Mouse (Mus musculus) CH12.LX (cell line): ENCODE data around the gene Lmtk2. TPM values are rescaled to one million over a fixed set of nuclear protein-coding genes. Genes with fewer than 3 reads are reported as not detected.

ENCODE experiments used
- DNase-seq: peaks from one replicate; pipeline ENCODE4 v3.0.0-alpha.2; 2013; ENCODE audit errors: extremely low read depth
- H3K27ac ChIP-seq: 2 replicates; pipeline ENCODE4 v1.5.1; 2012; ENCODE audit warnings: low read depth, mild to moderate bottlenecking, control low read depth, moderate library complexity; ENCODE audit not compliant: insufficient read depth
- H3K27me3 ChIP-seq: replicated peaks from 2 replicates; pipeline ENCODE3; 2012; ENCODE audit warnings: inconsistent platforms
- H3K36me3 ChIP-seq, 2 experiments: replicated peaks in 1 of 2; 2 replicates each; pipeline versions ENCODE3 to v1.6.1; 2012; ENCODE audit warnings: inconsistent platforms in 1 of 2, low read length in 1 of 2, mild to moderate bottlenecking in 1 of 2, mixed read lengths in 1 of 2, moderate library complexity in 1 of 2; ENCODE audit not compliant: control insufficient read depth in 1 of 2, insufficient read depth in 1 of 2
- H3K4me1 ChIP-seq, 2 experiments: 2 replicates each; pipeline ENCODE4 v1.6.1; 2012; ENCODE audit warnings: inconsistent platforms in 1 of 2, moderate library complexity in 1 of 2; ENCODE audit not compliant: insufficient read depth in 2 of 2, control insufficient read depth in 1 of 2
- H3K4me2 ChIP-seq: 2 replicates; pipeline ENCODE4 v1.6.1; 2012; ENCODE audit warnings: low read depth, mild to moderate bottlenecking, control low read depth; ENCODE audit not compliant: poor library complexity, insufficient read depth, severe bottlenecking
- H3K4me3 ChIP-seq, 3 experiments: fragments of 150-350 bp in 1 of 3; sonication (generic) in 1 of 3; replicated peaks in 1 of 3; 2 replicates each; pipeline versions ENCODE3 to v1.5.1; 2011 to 2012; ENCODE audit warnings: low read depth in 2 of 3, low read length in 2 of 3, mild to moderate bottlenecking in 2 of 3, moderate library complexity in 2 of 3, control low read depth in 1 of 3, improper control_type of control experiment in 1 of 3, inconsistent platforms in 1 of 3, mixed read lengths in 1 of 3; ENCODE audit not compliant: poor library complexity in 1 of 3
- H3K79me2 ChIP-seq: replicated peaks from 2 replicates; pipeline ENCODE4 v1.6.1; 2012; ENCODE audit warnings: mild to moderate bottlenecking, moderate library complexity; ENCODE audit not compliant: control insufficient read depth, poor library complexity, insufficient read depth, severe bottlenecking; ENCODE audit errors: extremely low read depth
- H3K9ac ChIP-seq: 2 replicates; pipeline ENCODE4 v1.6.1; 2012; ENCODE audit warnings: low read depth, mild to moderate bottlenecking, control low read depth, moderate library complexity; ENCODE audit not compliant: insufficient read depth
- H3K9me3 ChIP-seq: replicated peaks from 2 replicates; pipeline ENCODE3; 2012; ENCODE audit warnings: low read length, inconsistent platforms, mixed read lengths
- CHD2 ChIP-seq: IDR thresholded peaks from 2 replicates; pipeline ENCODE4 v1.6.1; 2011; ENCODE audit warnings: low read length, improper control_type of control experiment
- EP300 ChIP-seq: IDR thresholded peaks from 2 replicates; pipeline ENCODE4 v1.6.1; 2011; ENCODE audit warnings: low read length, improper control_type of control experiment
- ETS1 ChIP-seq: conservative IDR thresholded peaks from 2 replicates; pipeline ENCODE4 v1.6.1; 2012; ENCODE audit warnings: low read depth, mild to moderate bottlenecking, inconsistent platforms, low read length, improper control_type of control experiment, moderate library complexity
- GABPA ChIP-seq: IDR thresholded peaks from 2 replicates; pipeline ENCODE4 v1.6.1; 2012; ENCODE audit warnings: low read depth, low read length, improper control_type of control experiment, inconsistent platforms; ENCODE audit not compliant: insufficient replicate concordance
- HCFC1 ChIP-seq: IDR thresholded peaks from 2 replicates; pipeline ENCODE4 v1.6.1; 2012; ENCODE audit warnings: low read depth, mild to moderate bottlenecking, inconsistent platforms, low read length, improper control_type of control experiment
- IRF4 ChIP-seq: IDR thresholded peaks from 2 replicates; pipeline ENCODE4 v1.6.1; 2014; ENCODE audit warnings: low read depth, mild to moderate bottlenecking, inconsistent platforms, low read length, improper control_type of control experiment
- JUND ChIP-seq: conservative IDR thresholded peaks from 2 replicates; pipeline ENCODE4 v1.6.1; 2011; ENCODE audit warnings: low read depth, low read length, improper control_type of control experiment
- KAT2A ChIP-seq: IDR thresholded peaks from 2 replicates; pipeline ENCODE4 v1.6.1; 2012; ENCODE audit warnings: low read length, improper control_type of control experiment, inconsistent platforms; ENCODE audit not compliant: insufficient replicate concordance
- MAFK ChIP-seq: IDR thresholded peaks from 2 replicates; pipeline ENCODE4 v1.6.1; 2011; ENCODE audit warnings: low read length, improper control_type of control experiment; ENCODE audit not compliant: insufficient replicate concordance
- MEF2A ChIP-seq: IDR thresholded peaks from 2 replicates; pipeline ENCODE4 v1.6.1; 2014; ENCODE audit warnings: low read depth, mild to moderate bottlenecking, inconsistent platforms, low read length, improper control_type of control experiment, borderline replicate concordance
- MXI1 ChIP-seq: IDR thresholded peaks from 2 replicates; pipeline ENCODE4 v1.6.1; 2011; ENCODE audit warnings: mild to moderate bottlenecking, low read depth, low read length, improper control_type of control experiment
- MYC ChIP-seq: IDR thresholded peaks from 2 replicates; pipeline ENCODE4 v1.6.1; 2011; ENCODE audit warnings: low read depth, mild to moderate bottlenecking, improper control_type of control experiment, low read length
- NELFE ChIP-seq: IDR thresholded peaks from 2 replicates; pipeline ENCODE4 v1.6.1; 2011; ENCODE audit warnings: low read depth, low read length, improper control_type of control experiment
- POLR2A ChIP-seq: IDR thresholded peaks from 2 replicates; pipeline ENCODE4 v1.6.1; 2011; ENCODE audit warnings: low read depth, mild to moderate bottlenecking, improper control_type of control experiment, low read length
- RAD21 ChIP-seq: IDR thresholded peaks from 2 replicates; pipeline ENCODE4 v1.6.1; 2011; ENCODE audit warnings: low read depth, mild to moderate bottlenecking, low read length, improper control_type of control experiment, moderate library complexity
- SIN3A ChIP-seq: IDR thresholded peaks from 2 replicates; pipeline ENCODE4 v1.6.1; 2012; ENCODE audit warnings: low read length, improper control_type of control experiment, inconsistent platforms
- TBP ChIP-seq: conservative IDR thresholded peaks from 2 replicates; pipeline ENCODE4 v1.6.1; 2011; ENCODE audit warnings: low read depth, low read length, improper control_type of control experiment
- TCF12 ChIP-seq: IDR thresholded peaks from 2 replicates; pipeline ENCODE4 v1.6.1; 2014; ENCODE audit warnings: low read depth, mild to moderate bottlenecking, inconsistent platforms, low read length, improper control_type of control experiment
- ZC3H11A ChIP-seq: IDR thresholded peaks from 2 replicates; pipeline ENCODE4 v1.6.1; 2012; ENCODE audit warnings: low read depth, mild to moderate bottlenecking, inconsistent platforms, low read length, improper control_type of control experiment
- ZKSCAN1 ChIP-seq: IDR thresholded peaks from 2 replicates; pipeline ENCODE4 v1.6.1; 2012; ENCODE audit warnings: low read depth, inconsistent platforms, low read length, improper control_type of control experiment, borderline replicate concordance
- ZNF384 ChIP-seq: IDR thresholded peaks from 2 replicates; pipeline ENCODE4 v1.6.1; 2012; ENCODE audit warnings: low read depth, low read length, improper control_type of control experiment, inconsistent platforms
- dilution Hi-C: fragments of 300-500 bp; cut with MboI; formaldehyde crosslinking; loops from 2 replicates; pipeline ENCODE4 v1.14.3; 2020; ENCODE audit warnings: low sequenced_read_pairs; ENCODE audit not compliant: extremely low pct_unique_long_range_greater_than_20kb, extremely low pct_ligation_motif_present
- in situ Hi-C: fragments of 300-500 bp; cut with MboI; formaldehyde crosslinking; loops from 3 replicates; pipeline ENCODE4 v1.14.3; 2019; ENCODE audit warnings: low sequenced_read_pairs, low pct_ligation_motif_present, low pct_unique_long_range_greater_than_20kb, mixed read lengths
- polyA plus RNA-seq: library from polyadenylated mRNA; unstranded; fragments of >175 nt; gene quantifications from 2 replicates; pipeline ENCODE4 v1.2.1, GENCODE M21; 2012; ENCODE audit warnings: low read depth; ENCODE audit not compliant: insufficient read length
- total RNA-seq, 2 experiments: library from RNA; depleted of rRNA; stranded (reverse); fragments of 300-350 nt in 1 of 2; fragments of >200 nt in 1 of 2; gene quantifications; 2 replicates each; pipeline ENCODE4 v1.2.3; 2012 to 2014

Gene Lmtk2
- total and polyA plus RNA-seq, 3 experiments, result 5.1 to 10.1 (median 5.7) TPM

DNA sequence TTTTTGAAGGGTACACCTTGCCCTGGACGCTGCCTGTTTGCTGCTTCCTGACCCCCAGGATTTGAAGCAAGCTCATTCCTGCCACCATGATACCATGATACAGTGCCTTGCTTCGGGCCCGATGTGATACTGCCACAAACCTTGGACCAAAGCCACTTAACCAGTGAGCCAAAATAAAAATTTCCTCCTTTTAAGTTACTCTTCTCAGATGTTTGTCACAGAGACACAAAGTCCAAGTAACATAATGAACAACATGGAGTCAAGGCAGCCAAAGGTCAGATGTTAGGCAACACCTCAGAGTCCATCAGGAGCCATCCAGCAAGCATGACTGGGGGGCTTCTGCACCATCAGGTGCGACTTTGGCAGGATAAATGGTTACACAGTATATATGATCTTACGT lies 132.3 kb downstream of the Lmtk2 start:
- TF ChIP-seq ZNF384 (no peak), KAT2A (no peak), POLR2A (no peak), RAD21 (no peak), TCF12 (no peak), HCFC1 (no peak), ZKSCAN1 (no peak), GABPA (no peak), NELFE (no peak), JUND (no peak), SIN3A (no peak), MYC (no peak), TBP (no peak)
- Histone ChIP-seq H3K79me2 (no peaks in the 10 kb centered on the region), H3K36me3 (no peaks in the 10 kb centered on the region), H3K4me2 (no peak overlapping the region), H3K9ac (no peak overlapping the region), H3K27me3 (no peaks in the 10 kb centered on the region), H3K27ac (no peak overlapping the region), H3K9me3 (peaks cover 8% of the 10 kb centered on the region), H3K4me1 (no peaks in the 10 kb centered on the region; a peak in 1 of 4 replicates), H3K4me3 (no peak overlapping the region)
- dilution Hi-C loops (no loop called here), in situ Hi-C loops (no loop called here)
- DNase-seq, result no peak

GRCm38 (mm10) chr5:144234222-144234621 lies 134.0 kb downstream of the Lmtk2 start:
- in situ Hi-C loops (no loop called here), dilution Hi-C loops (no loop called here)
- H3K79me2 ChIP-seq, result no peaks in the 10 kb centered on the region
- peaks cover 11% of the 10 kb centered on the region for H3K9me3 ChIP-seq
- H3K27ac ChIP-seq, result no peak overlapping the region
- H3K4me3 ChIP-seq, result no peak overlapping the region
- no peak overlapping the region for H3K4me2 ChIP-seq
- H3K4me1 ChIP-seq, result no peaks in the 10 kb centered on the region; a peak in 1 of 4 replicates
- H3K27me3 ChIP-seq, result no peaks in the 10 kb centered on the region
- DNase-seq, result no peak
- no peak overlapping the region for H3K9ac ChIP-seq
- no peaks in the 10 kb centered on the region for H3K36me3 ChIP-seq
- no peak for TF ChIP-seq EP300
- no peak for TF ChIP-seq ZKSCAN1
- no peak for TF ChIP-seq ZC3H11A
- no peak for TF ChIP-seq MEF2A
- no peak for TF ChIP-seq POLR2A
- TF ChIP-seq ETS1, result no peak
- no peak for TF ChIP-seq IRF4
- TF ChIP-seq HCFC1, result no peak
- TF ChIP-seq KAT2A, result no peak
- TF ChIP-seq MAFK, result no peak
- TF ChIP-seq CHD2, result no peak
- no peak for TF ChIP-seq MXI1
- no peak for TF ChIP-seq TCF12
- TF ChIP-seq JUND, result no peak
- no peak for TF ChIP-seq NELFE
